Mouse (Mus musculus) myocyte (in vitro differentiated cells): ENCODE results near the gene Pfn4.
"Not testable (repeated sequence)": the region's sequence is repeated elsewhere in the genome, so short reads cannot be mapped to it uniquely, and the experiment has no call there.

Experiments used
- CEBPB ChIP-seq: IDR thresholded peaks from 2 replicates; pipeline ENCODE4 v1.6.1; 2011; ENCODE audit warnings: mild to moderate bottlenecking, moderate library complexity; ENCODE audit not compliant: poor library complexity, insufficient read depth, severe bottlenecking
- E2F4 ChIP-seq: IDR thresholded peaks from one replicate; pipeline ENCODE4 v1.6.1; 2011; ENCODE audit warnings: mild to moderate bottlenecking, control low read depth, moderate library complexity; ENCODE audit not compliant: insufficient read depth
- MAX ChIP-seq: IDR thresholded peaks from one replicate; pipeline ENCODE4 v1.6.1; 2011; ENCODE audit warnings: low read depth, mild to moderate bottlenecking, control low read depth
- MYOG ChIP-seq, 3 experiments: IDR thresholded peaks; one replicate each; pipeline ENCODE4 v1.6.1; 2011; ENCODE audit warnings: control low read depth in 2 of 3, low read depth in 2 of 3, mild to moderate bottlenecking in 2 of 3; ENCODE audit not compliant: insufficient read length in 2 of 3, control insufficient read depth in 1 of 3, insufficient read depth in 1 of 3
- POLR2A ChIP-seq: IDR thresholded peaks from one replicate; pipeline ENCODE4 v1.6.1; 2011; ENCODE audit warnings: low read depth, mild to moderate bottlenecking, control low read depth, moderate library complexity; ENCODE audit not compliant: insufficient read length
- POLR2AphosphoS2 ChIP-seq: IDR thresholded peaks from one replicate; pipeline ENCODE4 v1.6.1; 2011; ENCODE audit warnings: low read depth, control low read depth; ENCODE audit not compliant: insufficient read length
- REST ChIP-seq: IDR thresholded peaks from one replicate; pipeline ENCODE4 v1.6.1; 2011; ENCODE audit warnings: mild to moderate bottlenecking, control low read depth, moderate library complexity; ENCODE audit not compliant: insufficient read depth, insufficient read length
- TCF12 ChIP-seq: IDR thresholded peaks from one replicate; pipeline ENCODE4 v1.6.1; 2011; ENCODE audit warnings: mild to moderate bottlenecking, control low read depth; ENCODE audit not compliant: poor library complexity, insufficient read depth, severe bottlenecking
- USF1 ChIP-seq: IDR thresholded peaks from one replicate; pipeline ENCODE4 v1.6.1; 2011; ENCODE audit warnings: low read depth, mild to moderate bottlenecking, control low read depth, moderate library complexity

DNA sequence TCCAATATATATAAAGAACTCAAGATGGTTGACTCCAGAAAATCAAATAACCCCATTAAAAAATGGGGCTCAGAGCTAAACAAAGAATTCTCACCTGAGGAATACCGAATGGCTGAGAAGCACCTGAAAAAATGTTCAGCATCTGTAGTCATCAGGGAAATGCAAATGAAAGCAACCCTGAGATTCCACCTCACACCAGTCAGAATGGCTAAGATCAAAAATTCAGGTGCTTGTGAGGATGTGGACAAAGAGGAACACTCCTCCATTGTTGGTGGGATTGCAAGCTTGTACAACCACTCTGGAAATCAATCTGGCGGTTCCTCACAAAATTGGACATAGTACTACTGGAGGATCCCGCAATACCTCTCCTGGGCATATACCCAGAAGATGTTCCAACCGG, 14.4 kb upstream of the Pfn4 start:
- not testable (repeated sequence) for TF ChIP-seq POLR2A; POLR2AphosphoS2; TCF12; MAX; E2F4; CEBPB; REST; USF1; MYOG (IDR thresholded peaks at IDR 0.05; ENCODE audit: control insufficient read depth in 1 of 3, insufficient read depth in 1 of 3, insufficient read length in 2 of 3, low read depth in 2 of 3)
